Mouse (Mus musculus) CH12.LX (cell line): ENCODE results near the gene Rab3ip.

Source experiments
- CHD1 ChIP-seq: IDR thresholded peaks from 2 replicates; pipeline ENCODE4 v1.6.1; 2012; ENCODE audit warnings: low read depth, low read length, improper control_type of control experiment, inconsistent platforms
- CTCF ChIP-seq, 2 experiments: IDR thresholded peaks in 1 of 2; conservative IDR thresholded peaks in 1 of 2; 2 replicates each; pipeline ENCODE4 v1.5.1; 2011 to 2012; ENCODE audit warnings: low read depth in 2 of 2, low read length in 2 of 2, improper control_type of control experiment in 1 of 2, inconsistent platforms in 1 of 2, mild to moderate bottlenecking in 1 of 2, moderate library complexity in 1 of 2
- ELF1 ChIP-seq: IDR thresholded peaks from 2 replicates; pipeline ENCODE4 v1.6.1; 2014; ENCODE audit warnings: low read depth, mild to moderate bottlenecking, inconsistent platforms, low read length, improper control_type of control experiment
- EP300 ChIP-seq: IDR thresholded peaks from 2 replicates; pipeline ENCODE4 v1.6.1; 2011; ENCODE audit warnings: low read length, improper control_type of control experiment
- HCFC1 ChIP-seq: IDR thresholded peaks from 2 replicates; pipeline ENCODE4 v1.6.1; 2012; ENCODE audit warnings: low read depth, mild to moderate bottlenecking, inconsistent platforms, low read length, improper control_type of control experiment
- MAX ChIP-seq: IDR thresholded peaks from 2 replicates; pipeline ENCODE4 v1.6.1; 2011; ENCODE audit warnings: low read length, improper control_type of control experiment
- MXI1 ChIP-seq: IDR thresholded peaks from 2 replicates; pipeline ENCODE4 v1.6.1; 2011; ENCODE audit warnings: mild to moderate bottlenecking, low read depth, low read length, improper control_type of control experiment
- POLR2A ChIP-seq: IDR thresholded peaks from 2 replicates; pipeline ENCODE4 v1.6.1; 2011; ENCODE audit warnings: low read depth, mild to moderate bottlenecking, improper control_type of control experiment, low read length
- RAD21 ChIP-seq: IDR thresholded peaks from 2 replicates; pipeline ENCODE4 v1.6.1; 2011; ENCODE audit warnings: low read depth, mild to moderate bottlenecking, low read length, improper control_type of control experiment, moderate library complexity
- RCOR1 ChIP-seq: conservative IDR thresholded peaks from 2 replicates; pipeline ENCODE4 v1.6.1; 2012; ENCODE audit warnings: low read depth, mild to moderate bottlenecking, inconsistent platforms, low read length, improper control_type of control experiment
- SMC3 ChIP-seq: IDR thresholded peaks from 2 replicates; pipeline ENCODE4 v1.6.1; 2011; ENCODE audit warnings: low read depth, low read length, improper control_type of control experiment
- TCF12 ChIP-seq: IDR thresholded peaks from 2 replicates; pipeline ENCODE4 v1.6.1; 2014; ENCODE audit warnings: low read depth, mild to moderate bottlenecking, inconsistent platforms, low read length, improper control_type of control experiment
- UBTF ChIP-seq: IDR thresholded peaks from 2 replicates; pipeline ENCODE4 v1.6.1; 2012; ENCODE audit warnings: low read depth, mild to moderate bottlenecking, inconsistent platforms, low read length, improper control_type of control experiment, moderate library complexity
- ZMIZ1 ChIP-seq: IDR thresholded peaks from 2 replicates; pipeline ENCODE4 v1.6.1; 2012; ENCODE audit warnings: low read depth, mild to moderate bottlenecking, inconsistent platforms, low read length, improper control_type of control experiment

- TF ChIP-seq CHD1: no peak
- no peak for TF ChIP-seq SMC3
- no peak for TF ChIP-seq EP300
- TF ChIP-seq MAX: no peak
- TF ChIP-seq POLR2A: no peak
- no peak for TF ChIP-seq ELF1
- no peak for TF ChIP-seq CTCF (conservative IDR thresholded peaks at IDR 0.05 in 1 of 2, IDR thresholded peaks at IDR 0.05 in 1 of 2; ENCODE audit: low read depth in 2 of 2, low read length in 2 of 2)
- TF ChIP-seq HCFC1: no peak
- no peak for TF ChIP-seq UBTF
- TF ChIP-seq MXI1: no peak
- TF ChIP-seq ZMIZ1: no peak
- no peak for TF ChIP-seq RCOR1
- no peak for TF ChIP-seq RAD21
- no peak for TF ChIP-seq TCF12
Measured at GRCm38 (mm10) chr10:116972509-116972908, 21.9 kb upstream of the Rab3ip start, which contains the start of gene Gm10271.
